Mouse (Mus musculus) heart, adult 2 months (tissue): ENCODE measurements around the gene Lsr. TPM values are rescaled to one million over a fixed set of nuclear protein-coding genes. Genes with fewer than 3 reads are reported as not detected.
A peak's percentile ranks its signal among the peaks of the same experiment; 100 is the strongest.

Experiments
- DNase-seq, 2 experiments: peaks; one replicate each; pipeline ENCODE4 v3.0.0; 2021
- H3K27ac ChIP-seq: fragments of 200-600 bp; 2 replicates; pipeline ENCODE4 v1.8.1; 2022
- H3K27me3 ChIP-seq: fragments of 200-500 bp; 2 replicates; pipeline ENCODE4 v1.6.1; 2012; ENCODE audit warnings: mild to moderate bottlenecking, low read length, inconsistent platforms, mixed read lengths; ENCODE audit not compliant: control insufficient read depth, insufficient read depth
- H3K36me3 ChIP-seq: fragments of 200-500 bp; 2 replicates; pipeline ENCODE4 v1.6.1; 2012; ENCODE audit warnings: low read length, inconsistent platforms; ENCODE audit not compliant: control insufficient read depth, insufficient read depth
- H3K4me1 ChIP-seq: fragments of 200-500 bp; 2 replicates; pipeline ENCODE4 v1.6.1; 2011; ENCODE audit warnings: low read length; ENCODE audit not compliant: control insufficient read depth, insufficient read depth
- H3K4me3 ChIP-seq: fragments of 200-600 bp; 2 replicates; pipeline ENCODE4 v1.8.1; 2022
- H3K79me2 ChIP-seq: fragments of 200-500 bp; replicated peaks from 2 replicates; pipeline ENCODE4 v1.6.1; 2012; ENCODE audit warnings: mild to moderate bottlenecking, inconsistent platforms, low read length, moderate library complexity, mixed read lengths; ENCODE audit not compliant: control insufficient read depth, insufficient read depth
- H3K9ac ChIP-seq: fragments of 200-500 bp; 2 replicates; pipeline ENCODE4 v1.6.1; 2012; ENCODE audit warnings: low read depth, mild to moderate bottlenecking, control low read depth, inconsistent platforms, low read length, mixed read lengths
- CTCF ChIP-seq: fragments of 200-600 bp; IDR thresholded peaks from 2 replicates; pipeline ENCODE4 v1.8.1; 2022; ENCODE audit warnings: antibody characterized with exemption, mild to moderate bottlenecking, moderate library complexity
- EP300 ChIP-seq: fragments of 200-500 bp; IDR thresholded peaks from 2 replicates; pipeline ENCODE4 v1.6.1; 2011; ENCODE audit warnings: low read depth, low read length, control low read depth; ENCODE audit not compliant: insufficient read depth
- POLR2A ChIP-seq: fragments of 200-500 bp; IDR thresholded peaks from 2 replicates; pipeline ENCODE4 v1.6.1; 2011; ENCODE audit warnings: mild to moderate bottlenecking, low read depth, low read length, control low read depth; ENCODE audit not compliant: insufficient read depth
- WGBS: fragments of 180-500 bp; shearing (Covaris S2); methylation state at CpG from one replicate; pipeline ENCODE4 v1.1.7; 2018; 5-methylcytosine and 5-hydroxymethylcytosine counted together
- intact Hi-C: fragments of 180-260 bp; cut with DNase I; formaldehyde crosslinking; loops from one replicate; pipeline ENCODE4 v1.15.1; 2025
- long read RNA-seq: library from polyadenylated mRNA; stranded (forward); transcript quantifications from one replicate; pipeline ENCODE4 v2.0.0, GENCODE M21; 2021
- polyA plus RNA-seq: library from polyadenylated mRNA; depleted of rRNA; stranded (reverse); fragments of >200 nt; gene quantifications from 2 replicates; pipeline ENCODE4 v1.2.3, GENCODE M21; 2012; rRNA removed
- total RNA-seq, 2 experiments: library from RNA; stranded (reverse); gene quantifications; 2 replicates each; pipeline ENCODE4 v1.2.3; 2021

Gene Lsr
- total RNA-seq (1 to 10 TPM; 3.7 to 4.3 TPM), polyA plus RNA-seq (5.6 and 7.6 TPM in 2 replicates)
- long read RNA-seq, partial matches to known transcripts, result 3 of 6 reads
- long read RNA-seq, other reads (novel, unspliced or antisense), result 0 of 6 reads

- WGBS, result 2% methylated on average over 19 of the region's 19 CpGs
- H3K9ac ChIP-seq, result peak within 1 kb of the TSS; percentile 70
- peaks cover 1% of the 10 kb centered on the region for H3K4me1 ChIP-seq
- H3K4me3 ChIP-seq, result peak within 1 kb of the TSS; percentile 40
- no peaks in the 10 kb centered on the region for H3K79me2 ChIP-seq
- H3K27me3 ChIP-seq, result peaks cover 2% of the 10 kb centered on the region; the same call in 1 of the 2 replicates
- H3K36me3 ChIP-seq, result no peaks in the 10 kb centered on the region
- peak in 1 of 2 experiments; percentile 28 for DNase-seq
- peak within 1 kb of the TSS; percentile 60 for H3K27ac ChIP-seq
- no peak for TF ChIP-seq CTCF
- no peak for TF ChIP-seq POLR2A
- TF ChIP-seq EP300, result no peak
- intact Hi-C loops, result loop anchor here (5.0 kb wide), 1 partner anchor 79 kb away; the partner anchor contains the start of gene Fxyd7
Observed at GRCm38 (mm10) chr7:30973251-30973500, at the start of gene Lsr. TSS of gene Lsr (minus strand) at chr7:30973464.

- 35% methylated on average over 10 of the region's 10 CpGs for WGBS
- Histone ChIP-seq H3K36me3 (no peaks in the 10 kb centered on the region), H3K27me3 (no peaks in the 10 kb centered on the region), H3K27ac (no peak overlapping the region), H3K4me1 (no peaks in the 10 kb centered on the region), H3K79me2 (no peaks in the 10 kb centered on the region), H3K4me3 (no peak overlapping the region), H3K9ac (no peak overlapping the region)
- no peak for DNase-seq
- intact Hi-C loops, result no loop called here
- TF ChIP-seq CTCF (no peak), EP300 (no peak), POLR2A (no peak)
Observed at GRCm38 (mm10) chr7:31017104-31017901, 44.0 kb upstream of the Lsr start.

GRCm38 (mm10) chr7:31012971-31013370 is 39.7 kb upstream of the Lsr start:
- intact Hi-C loops, result no loop called here
- Histone ChIP-seq H3K27me3 (no peaks in the 10 kb centered on the region), H3K9ac (no peak overlapping the region), H3K36me3 (no peaks in the 10 kb centered on the region), H3K79me2 (no peaks in the 10 kb centered on the region), H3K4me1 (peaks cover under 1% of the 10 kb centered on the region; the same call in 1 of the 2 replicates), H3K27ac (no peak overlapping the region), H3K4me3 (no peak overlapping the region)
- TF ChIP-seq CTCF (no peak), POLR2A (no peak), EP300 (no peak)
- no peak for DNase-seq
- 70% methylated on average over 5 of the region's 5 CpGs for WGBS

GRCm38 (mm10) chr7:31008889-31009288 is 35.6 kb upstream of the Lsr start:
- 54% methylated on average over 3 of the region's 3 CpGs for WGBS
- intact Hi-C loops, result no loop called here

GRCm38 (mm10) chr7:31008175-31008574 is 34.9 kb upstream of the Lsr start:
- Histone ChIP-seq H3K4me1 (peaks cover 2% of the 10 kb centered on the region; the same call in 1 of the 2 replicates), H3K9ac (no peak overlapping the region), H3K27me3 (no peaks in the 10 kb centered on the region), H3K36me3 (no peaks in the 10 kb centered on the region), H3K4me3 (no peak overlapping the region), H3K79me2 (no peaks in the 10 kb centered on the region), H3K27ac (no peak overlapping the region)
- TF ChIP-seq POLR2A (no peak), CTCF (no peak), EP300 (no peak)
- intact Hi-C loops, result no loop called here
- DNase-seq, result peak in 1 of 2 experiments; percentile 20
- WGBS, result 53% methylated on average over 1 of the region's 1 CpGs

More at GRCm38 (mm10) chr7:31008889-31009288, 35.6 kb upstream of the Lsr start:
- Histone ChIP-seq H3K36me3 (no peaks in the 10 kb centered on the region), H3K4me3 (no peak overlapping the region), H3K27me3 (no peaks in the 10 kb centered on the region), H3K9ac (no peak overlapping the region), H3K27ac (no peak overlapping the region), H3K79me2 (no peaks in the 10 kb centered on the region), H3K4me1 (peaks cover 2% of the 10 kb centered on the region; the same call in 1 of the 2 replicates)
- no peak for DNase-seq
- TF ChIP-seq POLR2A (no peak), CTCF (no peak), EP300 (no peak)

GRCm38 (mm10) chr7:31007775-31008174 is 34.5 kb upstream of the Lsr start:
- intact Hi-C loops, result no loop called here
- no peaks in the 10 kb centered on the region for H3K27me3 ChIP-seq
- TF ChIP-seq CTCF (no peak), POLR2A (no peak), EP300 (no peak)
- H3K36me3 ChIP-seq, result no peaks in the 10 kb centered on the region
- WGBS, result 92% methylated on average over 1 of the region's 1 CpGs
- H3K79me2 ChIP-seq, result no peaks in the 10 kb centered on the region
- no peak overlapping the region for H3K27ac ChIP-seq
- H3K4me1 ChIP-seq, result peaks cover 2% of the 10 kb centered on the region; the same call in 1 of the 2 replicates
- H3K4me3 ChIP-seq, result no peak overlapping the region
- no peak overlapping the region for H3K9ac ChIP-seq
- no peak for DNase-seq
